Mouse (Mus musculus): ENCODE results near the gene Ppp6r2. TPM values are rescaled to one million over a fixed set of nuclear protein-coding genes. Genes with fewer than 3 reads are reported as not detected.

Gene Ppp6r2
- polyA plus RNA-seq, 1 experiment from 2014 or later, result 84.0 TPM

DNA sequence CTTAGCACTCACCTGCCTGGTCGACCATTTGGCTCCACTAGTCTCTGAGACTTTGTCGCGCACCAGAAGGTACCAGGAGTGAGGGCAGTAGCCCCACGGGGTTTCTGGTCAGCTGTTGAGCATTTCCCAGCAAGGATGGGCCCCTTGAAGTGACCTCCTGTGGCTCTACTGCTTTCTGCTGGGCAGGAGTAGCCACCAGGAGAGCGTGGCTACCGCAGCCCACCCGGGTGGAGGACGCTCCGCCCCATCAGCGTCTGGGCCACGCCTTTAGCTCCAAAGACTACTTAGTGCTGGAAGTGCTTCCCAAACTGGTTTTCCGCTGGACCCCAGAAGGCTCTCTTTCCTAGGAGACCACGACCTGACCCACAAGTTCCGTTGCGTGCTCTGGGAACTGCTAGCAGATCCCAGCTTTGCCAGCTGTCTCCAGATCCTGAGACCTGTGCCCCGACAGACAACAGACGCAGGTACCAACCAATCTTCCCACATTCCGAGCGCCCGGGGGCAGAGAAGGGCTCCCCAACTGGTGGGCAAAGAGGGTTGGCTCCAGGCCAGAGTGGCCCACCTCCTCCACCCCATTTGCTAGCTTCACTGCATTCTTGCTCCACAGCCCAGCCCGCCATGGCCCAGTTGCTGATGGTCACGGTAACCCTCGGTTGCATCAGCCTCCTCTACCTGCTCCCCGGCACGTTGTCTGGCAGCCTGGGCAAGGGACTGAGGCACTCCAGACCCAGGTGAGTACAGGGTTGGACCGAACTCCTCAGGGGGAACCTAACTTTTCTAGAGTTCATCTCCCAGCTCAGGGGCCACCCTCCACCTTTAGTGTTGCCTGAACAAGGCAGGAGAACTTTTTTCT is 111.5 kb downstream of the Ppp6r2 start, which contains the start of gene Adm2:
Gene Adm2 (plus strand): TSS at position 51 of the 853 bp plus-strand sequence.
- WGBS, result 9% methylated on average over 26 of the region's 26 CpGs
- H3K36me3 ChIP-seq (replicated peaks; ENCODE audit: control insufficient read depth, insufficient read depth), result no peaks in the 10 kb centered on the region
- DNase-seq (ENCODE audit: low spot score) (no peak), ATAC-seq (ENCODE audit: low FRiP score) (no peak)
- H3K27ac ChIP-seq, result no peak within 1 kb of the TSS
- no peak within 1 kb of the TSS for H3K4me3 ChIP-seq (replicated peaks; ENCODE audit: low read length)
- 0 out of 2 replicates have a peak within 1 kb of the TSS, but pooled peaks have one; percentile 19 for H3K4me2 ChIP-seq (replicated peaks)
- no peaks in the 10 kb centered on the region for H3K4me1 ChIP-seq (replicated peaks; ENCODE audit: control insufficient read depth, insufficient read depth, low read length)
- H3K27me3 ChIP-seq (ENCODE audit: control insufficient read depth, insufficient read depth, low read length), result peaks cover 10% of the 10 kb centered on the region
- no peaks in the 10 kb centered on the region for H3K9me3 ChIP-seq (ENCODE audit: control insufficient read depth, low read length)
- H3K9ac ChIP-seq, result no peak within 1 kb of the TSS

DNA sequence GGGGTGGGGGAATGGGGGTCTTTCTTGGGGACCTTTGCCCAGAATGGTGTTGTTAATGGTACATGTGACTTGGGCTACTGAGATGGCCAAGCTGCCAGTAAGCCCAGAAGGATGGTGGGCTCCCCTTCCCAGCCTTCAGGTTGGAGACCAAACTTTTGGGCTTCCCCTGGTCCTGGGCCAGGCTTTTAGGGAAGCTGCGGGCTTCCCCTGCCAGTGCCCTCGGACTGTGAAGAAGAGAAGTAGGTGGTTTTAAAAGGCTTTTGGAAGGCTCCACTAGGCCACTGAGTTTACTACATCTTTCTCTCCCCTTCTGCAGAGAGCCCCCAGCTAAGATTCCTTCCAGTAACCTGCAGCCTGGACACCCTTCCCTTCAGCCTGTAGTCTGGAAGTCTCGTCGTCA is 112.3 kb downstream of the Ppp6r2 start:
- Histone ChIP-seq H3K27me3 (ENCODE audit: control insufficient read depth, insufficient read depth, low read length) (peaks cover 10% of the 10 kb centered on the region), H3K4me3 (replicated peaks; ENCODE audit: low read length) (no peak overlapping the region), H3K27ac (no peak overlapping the region), H3K9ac (no peak overlapping the region), H3K36me3 (replicated peaks; ENCODE audit: control insufficient read depth, insufficient read depth) (no peaks in the 10 kb centered on the region), H3K9me3 (ENCODE audit: control insufficient read depth, low read length) (no peaks in the 10 kb centered on the region), H3K4me1 (replicated peaks; ENCODE audit: control insufficient read depth, insufficient read depth, low read length) (no peaks in the 10 kb centered on the region), H3K4me2 (replicated peaks) (no peak overlapping the region)
- DNase-seq (ENCODE audit: low spot score) (no peak), ATAC-seq (ENCODE audit: low FRiP score) (no peak)
- 83% methylated on average over 4 of the region's 4 CpGs for WGBS

DNA sequence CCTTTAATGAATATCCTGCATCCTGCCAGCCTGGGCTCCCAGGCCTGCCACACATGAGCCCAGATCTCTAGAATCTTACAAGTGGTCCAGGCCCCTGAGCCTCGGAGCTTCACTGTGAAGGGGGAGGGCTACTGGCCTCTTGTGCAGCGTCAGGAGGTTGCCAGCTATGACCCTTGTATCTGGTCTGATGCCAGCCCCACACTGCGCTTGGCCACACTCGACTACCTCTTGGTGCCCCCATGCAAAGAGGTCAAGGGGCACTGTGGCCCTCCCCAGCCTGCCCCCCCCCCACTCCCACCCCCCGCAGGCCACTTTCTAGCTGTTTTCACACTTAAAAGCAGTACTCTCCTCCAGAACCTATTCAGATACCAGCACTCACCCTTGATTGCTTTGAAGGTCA is 115.1 kb downstream of the Ppp6r2 start:
- Histone ChIP-seq H3K9ac (no peak overlapping the region), H3K4me3 (replicated peaks; ENCODE audit: low read length) (no peak overlapping the region), H3K27me3 (ENCODE audit: control insufficient read depth, insufficient read depth, low read length) (peaks cover 10% of the 10 kb centered on the region), H3K9me3 (ENCODE audit: control insufficient read depth, low read length) (no peaks in the 10 kb centered on the region), H3K36me3 (replicated peaks; ENCODE audit: control insufficient read depth, insufficient read depth) (no peaks in the 10 kb centered on the region), H3K4me2 (replicated peaks) (no peak overlapping the region), H3K27ac (no peak overlapping the region), H3K4me1 (replicated peaks; ENCODE audit: control insufficient read depth, insufficient read depth, low read length) (no peaks in the 10 kb centered on the region)
- DNase-seq (ENCODE audit: low spot score), result no peak
- WGBS, result 65% methylated on average over 5 of the region's 5 CpGs
- no peak for ATAC-seq (ENCODE audit: low FRiP score)

DNA sequence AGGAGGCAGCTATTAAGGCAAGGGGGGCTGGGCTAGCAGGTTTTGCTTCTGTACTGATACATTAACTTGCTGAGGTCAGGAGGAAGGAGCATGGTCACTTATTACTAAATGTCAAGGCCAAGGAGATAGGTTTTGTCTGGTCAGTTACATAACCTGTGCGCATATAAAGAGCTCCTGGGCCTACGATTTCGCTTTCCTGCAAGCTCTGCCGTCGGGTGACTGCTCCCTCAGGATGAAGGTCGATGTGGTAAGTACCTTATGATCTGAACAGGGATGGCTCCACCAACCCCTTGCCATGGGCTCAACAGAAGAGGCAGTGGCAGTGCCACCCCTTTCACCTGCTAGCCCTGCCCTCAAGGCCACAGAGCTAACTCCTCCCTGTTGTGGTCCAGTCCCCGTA is 122.9 kb downstream of the Ppp6r2 start, which contains the start of gene Miox:
Gene Miox (plus strand): TSS at position 128 of the 400 bp plus-strand sequence.
- no peaks in the 10 kb centered on the region for H3K9me3 ChIP-seq (ENCODE audit: control insufficient read depth, low read length)
- H3K4me2 ChIP-seq (replicated peaks), result no peak within 1 kb of the TSS
- ATAC-seq (ENCODE audit: low FRiP score), result no peak
- WGBS, result 90% methylated on average over 7 of the region's 7 CpGs
- H3K27ac ChIP-seq, result no peak within 1 kb of the TSS
- H3K27me3 ChIP-seq (ENCODE audit: control insufficient read depth, insufficient read depth, low read length), result no peaks in the 10 kb centered on the region
- no peak for DNase-seq (ENCODE audit: low spot score)
- H3K4me1 ChIP-seq (replicated peaks; ENCODE audit: control insufficient read depth, insufficient read depth, low read length), result no peaks in the 10 kb centered on the region
- H3K36me3 ChIP-seq (replicated peaks; ENCODE audit: control insufficient read depth, insufficient read depth), result no peaks in the 10 kb centered on the region
- no peak within 1 kb of the TSS for H3K4me3 ChIP-seq (replicated peaks; ENCODE audit: low read length)
- H3K9ac ChIP-seq, result no peak within 1 kb of the TSS

DNA sequence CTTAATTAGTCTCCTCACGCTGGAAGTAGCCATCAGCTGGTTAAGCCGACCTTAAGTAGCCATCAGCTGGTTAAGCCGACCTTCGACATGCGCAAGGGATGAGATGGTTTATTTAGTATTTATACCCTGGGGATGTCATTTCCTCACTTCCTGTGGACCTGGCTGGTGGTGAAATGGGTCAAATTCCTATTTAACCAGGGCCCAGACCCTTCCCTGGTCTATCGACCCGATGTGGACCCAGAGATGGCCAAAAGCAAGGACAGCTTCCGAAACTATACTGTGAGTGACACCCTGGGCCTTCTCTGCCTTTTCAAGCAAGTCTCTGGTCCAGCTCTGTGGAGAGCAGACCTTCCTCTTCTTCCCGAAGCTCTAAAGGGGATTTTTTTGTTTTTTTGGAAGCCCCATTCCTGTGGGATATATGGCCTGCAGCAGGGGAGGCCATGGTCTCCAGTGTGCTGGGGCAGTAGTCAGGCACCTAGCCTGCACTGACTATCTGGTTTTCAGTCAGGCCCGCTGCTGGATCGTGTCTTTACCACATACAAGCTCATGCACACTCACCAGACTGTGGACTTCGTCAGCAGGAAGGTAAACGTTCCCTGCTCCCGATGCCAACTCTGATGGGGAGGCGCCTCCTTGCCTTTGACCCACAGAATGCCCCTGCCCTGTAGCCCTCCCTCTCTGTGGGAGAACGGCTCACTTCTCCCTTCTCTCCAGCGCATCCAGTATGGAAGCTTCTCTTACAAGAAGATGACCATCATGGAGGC is 123.6 kb downstream of the Ppp6r2 start:
- DNase-seq (ENCODE audit: low spot score) (no peak), ATAC-seq (ENCODE audit: low FRiP score) (no peak)
- Histone ChIP-seq H3K27ac (no peak overlapping the region), H3K9me3 (ENCODE audit: control insufficient read depth, low read length) (no peaks in the 10 kb centered on the region), H3K4me1 (replicated peaks; ENCODE audit: control insufficient read depth, insufficient read depth, low read length) (no peaks in the 10 kb centered on the region), H3K9ac (no peak overlapping the region), H3K4me3 (replicated peaks; ENCODE audit: low read length) (no peak overlapping the region), H3K27me3 (ENCODE audit: control insufficient read depth, insufficient read depth, low read length) (no peaks in the 10 kb centered on the region), H3K36me3 (replicated peaks; ENCODE audit: control insufficient read depth, insufficient read depth) (no peaks in the 10 kb centered on the region), H3K4me2 (replicated peaks) (no peak overlapping the region)
- WGBS, result 83% methylated on average over 17 of the region's 17 CpGs

DNA sequence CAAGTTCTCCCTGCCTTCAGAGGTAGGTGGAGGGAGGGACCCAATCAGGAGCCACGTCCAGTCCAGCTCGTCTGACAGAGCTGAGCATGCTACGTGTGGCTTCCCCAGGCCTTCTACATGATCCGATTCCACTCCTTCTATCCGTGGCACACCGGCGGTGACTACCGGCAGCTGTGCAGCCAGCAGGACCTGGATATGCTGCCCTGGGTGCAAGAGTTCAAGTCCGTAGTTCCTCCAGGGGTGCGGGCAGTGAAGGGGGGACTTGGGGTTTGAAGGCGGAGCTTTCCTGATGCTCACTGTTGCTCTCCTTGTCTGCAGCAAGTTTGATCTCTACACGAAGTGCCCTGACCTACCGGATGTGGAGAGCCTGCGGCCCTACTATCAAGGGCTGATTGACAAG is 125.1 kb downstream of the Ppp6r2 start:
- H3K4me2 ChIP-seq (replicated peaks), result no peak overlapping the region
- no peak overlapping the region for H3K4me3 ChIP-seq (replicated peaks; ENCODE audit: low read length)
- no peak overlapping the region for H3K9ac ChIP-seq
- H3K4me1 ChIP-seq (replicated peaks; ENCODE audit: control insufficient read depth, insufficient read depth, low read length), result no peaks in the 10 kb centered on the region
- no peak for DNase-seq (ENCODE audit: low spot score)
- ATAC-seq (ENCODE audit: low FRiP score), result no peak
- no peaks in the 10 kb centered on the region for H3K36me3 ChIP-seq (replicated peaks; ENCODE audit: control insufficient read depth, insufficient read depth)
- no peak overlapping the region for H3K27ac ChIP-seq
- H3K9me3 ChIP-seq (ENCODE audit: control insufficient read depth, low read length), result no peaks in the 10 kb centered on the region
- 88% methylated on average over 14 of the region's 14 CpGs for WGBS
- no peaks in the 10 kb centered on the region for H3K27me3 ChIP-seq (ENCODE audit: control insufficient read depth, insufficient read depth, low read length)

Small RNA genes lying within 50 kb of the gene (microRNA-seq; reads per million reads assigned to microRNA genes)
- gene Mir6958 (5.2 reads per million, percentile 22 among the genes with 10 or more reads in this experiment), gene Mir6959 (0.65 reads per million), gene Mir7118 (not detected)

Other genes with a start within 250 kb of the Ppp6r2 start
- 17.7 and 20.5 TPM in 2 replicates for gene Mlc1, start 232.5 kb upstream of the Ppp6r2 start, polyA plus RNA-seq (2014; fragmentation: Nextera tagmentation; extraction: Ambion mirVana)
- not detected in 2 replicates for gene Mov10l1, start 228.6 kb upstream of the Ppp6r2 start, polyA plus RNA-seq (2014; fragmentation: Nextera tagmentation; extraction: Ambion mirVana)
- gene Panx2, start 151.8 kb upstream of the Ppp6r2 start, polyA plus RNA-seq (2014; fragmentation: Nextera tagmentation; extraction: Ambion mirVana), result 8.4 and 8.5 TPM in 2 replicates
- gene Trabd, start 136.4 kb upstream of the Ppp6r2 start, polyA plus RNA-seq (2014; fragmentation: Nextera tagmentation; extraction: Ambion mirVana), result 34.2 and 41.0 TPM in 2 replicates
- gene Selenoo, start 122.5 kb upstream of the Ppp6r2 start, polyA plus RNA-seq (2014; fragmentation: Nextera tagmentation; extraction: Ambion mirVana), result 22.2 and 23.0 TPM in 2 replicates
- gene Tubgcp6, start 88.4 kb upstream of the Ppp6r2 start, polyA plus RNA-seq (2014; fragmentation: Nextera tagmentation; extraction: Ambion mirVana), result 17.2 and 19.1 TPM in 2 replicates
- 17.0 and 19.1 TPM in 2 replicates for gene Hdac10, start 82.9 kb upstream of the Ppp6r2 start, polyA plus RNA-seq (2014; fragmentation: Nextera tagmentation; extraction: Ambion mirVana)
- gene Mapk12, start 70.8 kb upstream of the Ppp6r2 start, polyA plus RNA-seq (2014; fragmentation: Nextera tagmentation; extraction: Ambion mirVana), result 3.3 and 4.0 TPM in 2 replicates
- 20.4 and 22.4 TPM in 2 replicates for gene Mapk11, start 61.9 kb upstream of the Ppp6r2 start, polyA plus RNA-seq (2014; fragmentation: Nextera tagmentation; extraction: Ambion mirVana)
- 99.2 and 101 TPM in 2 replicates for gene Plxnb2, start 30.8 kb upstream of the Ppp6r2 start, polyA plus RNA-seq (2014; fragmentation: Nextera tagmentation; extraction: Ambion mirVana)
- gene Dennd6b, start 15.1 kb upstream of the Ppp6r2 start, polyA plus RNA-seq (2014; fragmentation: Nextera tagmentation; extraction: Ambion mirVana), result 71.4 and 71.6 TPM in 2 replicates
- 99.8 and 105 TPM in 2 replicates for gene Sbf1, start 103.8 kb downstream of the Ppp6r2 start, polyA plus RNA-seq (2014; fragmentation: Nextera tagmentation; extraction: Ambion mirVana)
- gene Adm2, start 111.2 kb downstream of the Ppp6r2 start, polyA plus RNA-seq (2014; fragmentation: Nextera tagmentation; extraction: Ambion mirVana), result not detected in 2 replicates
- gene Miox, start 122.8 kb downstream of the Ppp6r2 start, polyA plus RNA-seq (2014; fragmentation: Nextera tagmentation; extraction: Ambion mirVana), result not detected in 2 replicates
- gene Lmf2, start 144.1 kb downstream of the Ppp6r2 start, polyA plus RNA-seq (2014; fragmentation: Nextera tagmentation; extraction: Ambion mirVana), result 24.2 and 24.6 TPM in 2 replicates
- 94.7 and 112 TPM in 2 replicates for gene Ncaph2, start 144.2 kb downstream of the Ppp6r2 start, polyA plus RNA-seq (2014; fragmentation: Nextera tagmentation; extraction: Ambion mirVana)
- 19.5 and 20.5 TPM in 2 replicates for gene Sco2, start 162.3 kb downstream of the Ppp6r2 start, polyA plus RNA-seq (2014; fragmentation: Nextera tagmentation; extraction: Ambion mirVana)
- 2.2 and 3.0 TPM in 2 replicates for gene Tymp, start 165.5 kb downstream of the Ppp6r2 start, polyA plus RNA-seq (2014; fragmentation: Nextera tagmentation; extraction: Ambion mirVana)
- 1.3 and 5.5 TPM in 2 replicates for gene Odf3b, start 167.7 kb downstream of the Ppp6r2 start, polyA plus RNA-seq (2014; fragmentation: Nextera tagmentation; extraction: Ambion mirVana)
- 0.07 TPM in 1 of 2 replicates, not detected in the other for gene Klhdc7b, start 173.4 kb downstream of the Ppp6r2 start, polyA plus RNA-seq (2014; fragmentation: Nextera tagmentation; extraction: Ambion mirVana)
- not detected in 2 replicates for gene Syce3, start 198.9 kb downstream of the Ppp6r2 start, polyA plus RNA-seq (2014; fragmentation: Nextera tagmentation; extraction: Ambion mirVana)
- gene Cpt1b, start 214.3 kb downstream of the Ppp6r2 start, polyA plus RNA-seq (2014; fragmentation: Nextera tagmentation; extraction: Ambion mirVana), result 1.2 TPM in 2 replicates
- 2.7 and 3.2 TPM in 2 replicates for gene C730034F03Rik, start 218.0 kb downstream of the Ppp6r2 start, polyA plus RNA-seq (2014; fragmentation: Nextera tagmentation; extraction: Ambion mirVana)
- gene Gm44502, start 218.1 kb downstream of the Ppp6r2 start, polyA plus RNA-seq (2014; fragmentation: Nextera tagmentation; extraction: Ambion mirVana), result not detected in 2 replicates
- gene Chkb, start 218.4 kb downstream of the Ppp6r2 start, polyA plus RNA-seq (2014; fragmentation: Nextera tagmentation; extraction: Ambion mirVana), result 71.2 and 76.3 TPM in 2 replicates
- 62.8 and 66.3 TPM in 2 replicates for gene Mapk8ip2, start 242.4 kb downstream of the Ppp6r2 start, polyA plus RNA-seq (2014; fragmentation: Nextera tagmentation; extraction: Ambion mirVana)

Measured in hindbrain, embryonic 14.5 days (tissue).